Mouse (Mus musculus) MEL (cell line): ENCODE measurements around the gene Hcrt. TPM values are rescaled to one million over a fixed set of nuclear protein-coding genes. Genes with fewer than 3 reads are reported as not detected.
A peak's percentile ranks its signal among the peaks of the same experiment; 100 is the strongest.

Source experiments
- DNase-seq: peaks from one replicate; pipeline ENCODE4 v3.0.0; 2011; ENCODE audit warnings: low read depth, low spot score
- H3K27ac ChIP-seq: 2 replicates; pipeline ENCODE4 v1.5.1; 2012; ENCODE audit warnings: low read depth, mild to moderate bottlenecking, control low read depth, low read length, moderate library complexity; ENCODE audit not compliant: control insufficient read depth
- H3K27me3 ChIP-seq, 2 experiments: fragments of 150-350 bp in 1 of 2; sonication (generic) in 1 of 2; 2 replicates each; pipeline ENCODE4 v1.6.1; 2012; ENCODE audit warnings: low read length in 2 of 2, mild to moderate bottlenecking in 2 of 2, improper control_type of control experiment in 1 of 2, moderate library complexity in 1 of 2; ENCODE audit not compliant: insufficient read depth in 2 of 2, control insufficient read depth in 1 of 2
- H3K36me3 ChIP-seq, 2 experiments: 2 replicates each; pipeline ENCODE4 v1.6.1; 2012 to 2014; ENCODE audit warnings: low read length in 2 of 2, improper control_type of control experiment in 1 of 2, inconsistent platforms in 1 of 2, mild to moderate bottlenecking in 1 of 2; ENCODE audit not compliant: insufficient read depth in 2 of 2, control insufficient read depth in 1 of 2
- H3K4me1 ChIP-seq, 2 experiments: fragments of 150-350 bp in 1 of 2; sonication (generic) in 1 of 2; 2 replicates each; pipeline ENCODE4 v1.6.1; 2012; ENCODE audit warnings: low read length in 2 of 2, improper control_type of control experiment in 1 of 2, mild to moderate bottlenecking in 1 of 2; ENCODE audit not compliant: insufficient read depth in 2 of 2, control insufficient read depth in 1 of 2
- H3K4me3 ChIP-seq, 2 experiments: fragments of 150-350 bp in 1 of 2; sonication (generic) in 1 of 2; 2 replicates each; pipeline ENCODE4 v1.5.1; 2012; ENCODE audit warnings: low read depth in 2 of 2, low read length in 2 of 2, mild to moderate bottlenecking in 2 of 2, moderate library complexity in 2 of 2, control low read depth in 1 of 2, improper control_type of control experiment in 1 of 2; ENCODE audit not compliant: control insufficient read depth in 1 of 2, insufficient read depth in 1 of 2
- H3K79me2 ChIP-seq: 2 replicates; pipeline ENCODE4 v1.6.1; 2012; ENCODE audit warnings: mild to moderate bottlenecking, low read length, moderate library complexity; ENCODE audit not compliant: control insufficient read depth, poor library complexity, insufficient read depth
- H3K9ac ChIP-seq: 2 replicates; pipeline ENCODE4 v1.6.1; 2012; ENCODE audit warnings: low read depth, mild to moderate bottlenecking, control low read depth, low read length, moderate library complexity; ENCODE audit not compliant: control insufficient read depth, poor library complexity, severe bottlenecking
- H3K9me3 ChIP-seq: fragments of 150-350 bp; sonication (generic); replicated peaks from 2 replicates; pipeline ENCODE4 v1.6.1; 2012; ENCODE audit warnings: mild to moderate bottlenecking, low read length, improper control_type of control experiment, moderate library complexity; ENCODE audit not compliant: insufficient read depth
- BHLHE40 ChIP-seq: IDR thresholded peaks from 2 replicates; pipeline ENCODE4 v1.6.1; 2012; ENCODE audit warnings: low read depth, mild to moderate bottlenecking, inconsistent platforms, low read length, improper control_type of control experiment, borderline replicate concordance
- CHD2 ChIP-seq: IDR thresholded peaks from 2 replicates; pipeline ENCODE4 v1.6.1; 2011; ENCODE audit warnings: low read length, improper control_type of control experiment
- CTCF ChIP-seq, 3 experiments: IDR thresholded peaks in 2 of 3; conservative IDR thresholded peaks in 1 of 3; 2 replicates each; pipeline ENCODE4 v1.5.1; 2011 to 2012; ENCODE audit warnings: low read length in 3 of 3, low read depth in 2 of 3, mild to moderate bottlenecking in 2 of 3, improper control_type of control experiment in 1 of 3, inconsistent platforms in 1 of 3, mixed read lengths in 1 of 3, moderate library complexity in 1 of 3; ENCODE audit not compliant: control insufficient read depth in 1 of 3, insufficient read depth in 1 of 3, poor library complexity in 1 of 3, severe bottlenecking in 1 of 3
- E2F4 ChIP-seq: IDR thresholded peaks from 2 replicates; pipeline ENCODE4 v1.6.1; 2011; ENCODE audit warnings: low read depth, low read length, improper control_type of control experiment, borderline replicate concordance
- ELF1 ChIP-seq: IDR thresholded peaks from 2 replicates; pipeline ENCODE4 v1.6.1; 2014; ENCODE audit warnings: low read depth, mild to moderate bottlenecking, inconsistent platforms, low read length, improper control_type of control experiment, moderate library complexity
- ETS1 ChIP-seq: IDR thresholded peaks from 2 replicates; pipeline ENCODE4 v1.6.1; 2012; ENCODE audit warnings: low read depth, mild to moderate bottlenecking, inconsistent platforms, low read length, improper control_type of control experiment, moderate library complexity
- GATA1 ChIP-seq: IDR thresholded peaks from 2 replicates; pipeline ENCODE4 v1.6.1; 2011; ENCODE audit warnings: low read depth, low read length, improper control_type of control experiment
- HCFC1 ChIP-seq: IDR thresholded peaks from 2 replicates; pipeline ENCODE4 v1.6.1; 2012; ENCODE audit warnings: low read depth, mild to moderate bottlenecking, inconsistent platforms, low read length, improper control_type of control experiment, moderate library complexity
- JUND ChIP-seq: IDR thresholded peaks from 2 replicates; pipeline ENCODE4 v1.6.1; 2011; ENCODE audit warnings: low read depth, mild to moderate bottlenecking, improper control_type of control experiment, low read length
- KAT2A ChIP-seq: conservative IDR thresholded peaks from 2 replicates; pipeline ENCODE4 v1.6.1; 2012; ENCODE audit warnings: low read depth, low read length, improper control_type of control experiment, inconsistent platforms
- MAFK ChIP-seq: IDR thresholded peaks from 2 replicates; pipeline ENCODE4 v1.6.1; 2011; ENCODE audit warnings: low read depth, mild to moderate bottlenecking, low read length, improper control_type of control experiment, borderline replicate concordance
- MAX ChIP-seq: IDR thresholded peaks from 2 replicates; pipeline ENCODE4 v1.6.1; 2011; ENCODE audit warnings: low read length, improper control_type of control experiment
- MAZ ChIP-seq: IDR thresholded peaks from 2 replicates; pipeline ENCODE4 v1.6.1; 2012; ENCODE audit warnings: low read depth, mild to moderate bottlenecking, inconsistent platforms, low read length, improper control_type of control experiment
- MXI1 ChIP-seq: IDR thresholded peaks from 2 replicates; pipeline ENCODE4 v1.6.1; 2011; ENCODE audit warnings: mild to moderate bottlenecking, low read depth, low read length, improper control_type of control experiment
- MYC ChIP-seq: IDR thresholded peaks from 2 replicates; pipeline ENCODE4 v1.6.1; 2011; ENCODE audit warnings: low read depth, mild to moderate bottlenecking, low read length, improper control_type of control experiment, moderate library complexity
- NELFE ChIP-seq: IDR thresholded peaks from 2 replicates; pipeline ENCODE4 v1.6.1; 2011; ENCODE audit warnings: low read depth, low read length, improper control_type of control experiment
- NRF1 ChIP-seq: IDR thresholded peaks from 2 replicates; pipeline ENCODE4 v1.6.1; 2014; ENCODE audit warnings: low read depth, mild to moderate bottlenecking, inconsistent platforms, low read length, improper control_type of control experiment, moderate library complexity; ENCODE audit not compliant: poor library complexity, insufficient read depth, severe bottlenecking
- POLR2A ChIP-seq, 2 experiments: IDR thresholded peaks; 2 replicates each; pipeline ENCODE4 v1.6.1; 2011 to 2012; ENCODE audit warnings: low read length in 2 of 2, mild to moderate bottlenecking in 2 of 2, control low read depth in 1 of 2, improper control_type of control experiment in 1 of 2, low read depth in 1 of 2, moderate library complexity in 1 of 2; ENCODE audit not compliant: control insufficient read depth in 1 of 2, insufficient read depth in 1 of 2, poor library complexity in 1 of 2
- POLR2AphosphoS2 ChIP-seq: IDR thresholded peaks from 2 replicates; pipeline ENCODE4 v1.6.1; 2011; ENCODE audit warnings: low read length, improper control_type of control experiment
- POLR2AphosphoS5 ChIP-seq: IDR thresholded peaks from 2 replicates; pipeline ENCODE4 v1.6.1; 2012; ENCODE audit warnings: low read depth, borderline replicate concordance, mild to moderate bottlenecking, inconsistent platforms, low read length, moderate library complexity, mixed read lengths
- RCOR1 ChIP-seq: IDR thresholded peaks from 2 replicates; pipeline ENCODE4 v1.6.1; 2012; ENCODE audit warnings: low read depth, mild to moderate bottlenecking, inconsistent platforms, low read length, improper control_type of control experiment
- SIN3A ChIP-seq: IDR thresholded peaks from 2 replicates; pipeline ENCODE4 v1.6.1; 2012; ENCODE audit warnings: low read length, improper control_type of control experiment, inconsistent platforms
- SMC3 ChIP-seq: IDR thresholded peaks from 2 replicates; pipeline ENCODE4 v1.6.1; 2011; ENCODE audit warnings: low read depth, low read length, improper control_type of control experiment
- TAL1 ChIP-seq: IDR thresholded peaks from 2 replicates; pipeline ENCODE4 v1.6.1; 2012; ENCODE audit warnings: mild to moderate bottlenecking, inconsistent platforms, low read length, moderate library complexity, mixed read lengths
- TBP ChIP-seq: IDR thresholded peaks from 2 replicates; pipeline ENCODE4 v1.8.0; 2011; ENCODE audit warnings: low read depth, low read length, improper control_type of control experiment
- TCF12 ChIP-seq: IDR thresholded peaks from 2 replicates; pipeline ENCODE4 v1.6.1; 2014; ENCODE audit warnings: low read depth, mild to moderate bottlenecking, inconsistent platforms, low read length, improper control_type of control experiment, moderate library complexity
- UBTF ChIP-seq: IDR thresholded peaks from 2 replicates; pipeline ENCODE4 v1.6.1; 2012; ENCODE audit warnings: low read depth, mild to moderate bottlenecking, inconsistent platforms, low read length, improper control_type of control experiment, moderate library complexity, borderline replicate concordance; ENCODE audit not compliant: insufficient read depth
- USF1 ChIP-seq: IDR thresholded peaks from 2 replicates; pipeline ENCODE4 v1.6.1; 2014; ENCODE audit warnings: low read depth, mild to moderate bottlenecking, inconsistent platforms, low read length, improper control_type of control experiment, moderate library complexity
- USF2 ChIP-seq, 2 experiments: IDR thresholded peaks; 2 replicates each; pipeline ENCODE4 v1.6.1; 2011 to 2012; ENCODE audit warnings: improper control_type of control experiment in 2 of 2, low read length in 2 of 2, borderline replicate concordance in 1 of 2, inconsistent platforms in 1 of 2, low read depth in 1 of 2, mild to moderate bottlenecking in 1 of 2; ENCODE audit not compliant: insufficient read depth in 1 of 2
- ZC3H11A ChIP-seq: IDR thresholded peaks from 2 replicates; pipeline ENCODE4 v1.6.1; 2012; ENCODE audit warnings: low read depth, mild to moderate bottlenecking, inconsistent platforms, low read length, improper control_type of control experiment
- ZKSCAN1 ChIP-seq: IDR thresholded peaks from 2 replicates; pipeline ENCODE4 v1.6.1; 2012; ENCODE audit warnings: low read depth, mild to moderate bottlenecking, inconsistent platforms, low read length, improper control_type of control experiment, moderate library complexity
- ZMIZ1 ChIP-seq: IDR thresholded peaks from 2 replicates; pipeline ENCODE4 v1.6.1; 2012; ENCODE audit warnings: low read depth, mild to moderate bottlenecking, inconsistent platforms, low read length, improper control_type of control experiment, moderate library complexity
- ZNF384 ChIP-seq: IDR thresholded peaks from 2 replicates; pipeline ENCODE4 v1.6.1; 2012; ENCODE audit warnings: low read depth, mild to moderate bottlenecking, inconsistent platforms, low read length, improper control_type of control experiment
- polyA plus RNA-seq, 2 experiments: library from polyadenylated mRNA; stranded (reverse) in 1 of 2; unstranded in 1 of 2; fragments of >175 nt in 1 of 2; fragments of >200 nt in 1 of 2; gene quantifications; 2 replicates each; pipeline versions ENCODE4 v1.2.1 to v1.2.4; 2012; ENCODE audit warnings: low replicate concordance in 2 of 2, low read depth in 1 of 2; ENCODE audit not compliant: insufficient read length in 2 of 2, insufficient read depth in 1 of 2, missing spikeins in 1 of 2
- total RNA-seq: library from RNA; depleted of rRNA; stranded (reverse); fragments of 300-350 nt; gene quantifications from 2 replicates; pipeline ENCODE4 v1.2.3, GENCODE M21; 2012

The Hcrt gene
- total and polyA plus RNA-seq, 3 experiments: not detected

GRCm38 (mm10) chr11:100738066-100738604 is 24.6 kb downstream of the Hcrt start, which contains the start of gene Rab5c (continued):
- TF ChIP-seq USF2 (IDR thresholded peaks at IDR 0.05; ENCODE audit: borderline replicate concordance in 1 of 2, insufficient read depth in 1 of 2, low read depth in 1 of 2, low read length in 2 of 2): no peak
- no peak for TF ChIP-seq ZNF384
- peak; percentile 87 for TF ChIP-seq NELFE

GRCm38 (mm10) chr11:100737105-100737733 is 25.5 kb downstream of the Hcrt start:
- H3K4me1 ChIP-seq: peaks cover 2 to 24% of the 10 kb centered on the region in 2 experiments; a peak in 3 of 4 replicates
- no peaks in the 10 kb centered on the region for H3K9me3 ChIP-seq
- DNase-seq: peak; percentile 97
- H3K9ac ChIP-seq: peak overlapping the region; percentile 95
- H3K79me2 ChIP-seq: peaks cover 54% of the 10 kb centered on the region
- H3K27me3 ChIP-seq: no peaks in the 10 kb centered on the region
- peaks cover 7 to 31% of the 10 kb centered on the region in 2 experiments for H3K36me3 ChIP-seq
- peak overlapping the region; percentile 93 for H3K27ac ChIP-seq
- H3K4me3 ChIP-seq: peak overlapping the region; percentile 67 to 96
- TF ChIP-seq CTCF (IDR thresholded peaks at IDR 0.05 in 2 of 3, conservative IDR thresholded peaks at IDR 0.05 in 1 of 3; ENCODE audit: control insufficient read depth in 1 of 3, insufficient read depth in 1 of 3, low read depth in 2 of 3, low read length in 3 of 3, poor library complexity in 1 of 3, severe bottlenecking in 1 of 3): no peak
- no peak for TF ChIP-seq SMC3
- peak; percentile 81; the same call in 1 of the 2 replicates for TF ChIP-seq BHLHE40
- TF ChIP-seq MAZ: peak; percentile 98
- TF ChIP-seq RCOR1: 0 out of 2 replicates have a peak, but pooled peaks have one; percentile 28
- TF ChIP-seq JUND: no peak
- TF ChIP-seq POLR2AphosphoS5: no peak
- no peak; the same call in none of the 2 replicates for TF ChIP-seq ELF1
- TF ChIP-seq E2F4: no peak
- peak; percentile 24; the same call in 1 of the 2 replicates for TF ChIP-seq NRF1
- peak; percentile 94 for TF ChIP-seq TBP
- TF ChIP-seq POLR2AphosphoS2: peak; percentile 77
- peak; percentile 97 for TF ChIP-seq ZMIZ1
- TF ChIP-seq HCFC1: peak; percentile 78
- peak; percentile 65 for TF ChIP-seq TCF12
- TF ChIP-seq ETS1: peak; percentile 93
- TF ChIP-seq MAX: peak; percentile 89
- peak; percentile 45 for TF ChIP-seq CHD2
- peak; percentile 49; the same call in 1 of the 2 replicates for TF ChIP-seq USF1
- TF ChIP-seq TAL1: peak; percentile 48; the same call in 1 of the 2 replicates
- peak; percentile 98 for TF ChIP-seq MXI1
- no peak for TF ChIP-seq USF2 (IDR thresholded peaks at IDR 0.05; ENCODE audit: borderline replicate concordance in 1 of 2, insufficient read depth in 1 of 2, low read depth in 1 of 2, low read length in 2 of 2)
- TF ChIP-seq GATA1: peak; percentile 92
- peak; percentile 94 for TF ChIP-seq MYC
- TF ChIP-seq ZKSCAN1: no peak
- TF ChIP-seq NELFE: peak; percentile 76
- TF ChIP-seq KAT2A: no peak
- TF ChIP-seq ZC3H11A: no peak
- TF ChIP-seq MAFK: peak; percentile 86
- TF ChIP-seq UBTF: no peak
- TF ChIP-seq POLR2A (IDR thresholded peaks at IDR 0.05; ENCODE audit: control insufficient read depth in 1 of 2, insufficient read depth in 1 of 2, low read depth in 1 of 2, low read length in 2 of 2, poor library complexity in 1 of 2): peak in 1 of 2 experiments; percentile 95; a peak in 3 of 4 replicates
- peak; percentile 99 for TF ChIP-seq SIN3A
